Mouse (Mus musculus) limb, embryonic 12.5 days (tissue): Measurements from ENCODE around the gene Mapk3. TPM values are rescaled to one million over a fixed set of nuclear protein-coding genes. Genes with fewer than 3 reads are reported as not detected.
"Not testable (repeated sequence)": the region's sequence is repeated elsewhere in the genome, so short reads cannot be mapped to it uniquely, and the experiment has no call there.

ENCODE experiments used
- ATAC-seq: fragments of 200-750 bp; cut with Nextera tagmentation; 2 replicates; pipeline ENCODE4 v1.8.0; 2017; ENCODE audit warnings: low read depth, moderate TSS enrichment; ENCODE audit not compliant: insufficient number of reproducible peaks, insufficient read depth, low FRiP score, low TSS enrichment
- H3K27ac ChIP-seq: fragments of 300-500 bp; sonication (generic); 2 replicates; pipeline ENCODE4 v1.5.1; 2016; ENCODE audit warnings: mild to moderate bottlenecking, moderate library complexity
- H3K27me3 ChIP-seq: fragments of 300-500 bp; sonication (generic); 2 replicates; pipeline ENCODE4 v1.6.1; 2016; ENCODE audit warnings: mild to moderate bottlenecking, moderate library complexity
- H3K36me3 ChIP-seq: fragments of 300-500 bp; sonication (generic); 2 replicates; pipeline ENCODE4 v1.6.1; 2016; ENCODE audit warnings: mild to moderate bottlenecking, moderate library complexity
- H3K4me1 ChIP-seq: fragments of 300-500 bp; sonication (generic); replicated peaks from 2 replicates; pipeline ENCODE4 v1.6.1; 2016
- H3K4me2 ChIP-seq: fragments of 300-500 bp; sonication (generic); 2 replicates; pipeline ENCODE4 v1.6.1; 2016; ENCODE audit warnings: mild to moderate bottlenecking, moderate library complexity
- H3K4me3 ChIP-seq: fragments of 300-500 bp; sonication (generic); replicated peaks from 2 replicates; pipeline ENCODE4 v1.5.1; 2016; ENCODE audit warnings: mild to moderate bottlenecking
- H3K9ac ChIP-seq: fragments of 300-500 bp; sonication (generic); replicated peaks from 2 replicates; pipeline ENCODE4 v1.6.1; 2016; ENCODE audit warnings: mild to moderate bottlenecking, moderate library complexity
- H3K9me3 ChIP-seq: fragments of 300-500 bp; sonication (generic); 2 replicates; pipeline ENCODE4 v1.6.1; 2016; ENCODE audit warnings: mild to moderate bottlenecking, moderate library complexity
- whole genome bisulfite sequencing: fragments of 180-500 bp; shearing (Covaris S2); methylation state at CpG from one replicate; pipeline ENCODE4 v1.1.7; 2016; 5-methylcytosine and 5-hydroxymethylcytosine counted together
- polyA plus RNA-seq: library from polyadenylated mRNA; unstranded; fragments of >200 nt; fragmentation: Nextera tagmentation; extraction: Ambion mirVana; gene quantifications from 2 replicates; pipeline ENCODE4 v1.2.1, GENCODE M21; 2016

Gene Mapk3
- polyA plus RNA-seq = 36.4 and 38.5 TPM in 2 replicates

DNA sequence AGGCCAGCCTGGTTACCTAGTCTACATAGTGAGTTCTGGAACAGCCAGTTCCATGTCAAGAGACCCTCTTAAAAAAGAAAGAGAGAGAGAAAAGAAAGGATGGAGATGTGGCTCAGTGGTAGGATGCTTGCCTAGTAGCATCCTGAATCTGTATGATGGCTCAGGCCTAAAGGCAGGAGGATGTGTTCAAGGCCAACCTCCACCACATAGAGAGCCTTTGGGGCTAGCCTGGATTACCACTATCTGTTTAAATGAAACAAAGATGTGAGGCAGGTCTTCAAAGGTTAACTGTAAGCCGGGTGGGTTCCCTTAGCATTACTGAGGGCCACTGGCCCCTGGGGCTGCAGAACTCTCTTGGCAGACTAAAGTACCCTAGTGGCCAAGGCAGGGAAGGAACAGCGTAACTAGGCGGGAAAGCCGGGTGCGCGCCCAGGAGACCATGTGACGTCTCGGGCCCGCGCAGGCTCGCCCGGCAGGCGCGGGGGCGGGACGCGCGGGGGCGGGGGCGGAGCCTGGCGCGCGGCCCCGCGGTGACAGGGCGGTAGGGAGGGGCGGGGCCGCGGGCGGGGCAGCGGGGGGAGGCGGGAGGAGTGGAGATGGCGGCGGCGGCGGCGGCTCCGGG, at the start of gene Mapk3:
Mapk3 (plus strand) TSS at position 552 of the 622 bp plus-strand sequence.
- Histone ChIP-seq H3K4me2 (peak within 1 kb of the TSS; percentile 89), H3K27me3 (no peaks in the 10 kb centered on the region), H3K27ac (peak within 1 kb of the TSS; percentile 84), H3K36me3 (peaks cover 26% of the 10 kb centered on the region), H3K9ac (peak within 1 kb of the TSS; percentile 82), H3K4me3 (peak within 1 kb of the TSS; percentile 77), H3K9me3 (no peaks in the 10 kb centered on the region), H3K4me1 (peaks cover 18% of the 10 kb centered on the region)
- ATAC-seq = 0 out of 2 replicates have a peak, but pooled peaks have one; percentile 44
- WGBS = 0% methylated on average over 26 of the region's 38 CpGs

DNA sequence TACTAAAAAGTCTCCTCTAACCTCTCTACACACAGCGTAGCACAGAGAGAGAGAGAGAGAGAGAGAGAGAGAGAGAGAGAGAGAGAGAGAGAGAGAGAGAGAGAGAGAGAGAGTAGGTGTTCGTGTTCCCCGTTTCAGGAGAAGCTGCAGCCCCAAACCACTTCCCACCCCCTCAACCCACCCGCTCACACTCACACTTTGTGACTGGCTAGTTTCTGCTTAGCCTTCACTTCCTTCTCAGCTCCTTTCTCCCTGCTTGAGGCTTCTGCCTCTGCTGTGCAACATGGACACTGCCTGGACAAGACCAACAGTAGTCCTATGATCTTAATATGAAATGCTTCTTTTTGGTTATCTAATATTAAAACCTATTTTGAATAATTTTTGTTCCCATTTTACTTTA, 49.1 kb upstream of the Mapk3 start:
- H3K4me1 ChIP-seq = peaks cover under 1% of the 10 kb centered on the region; the same call in 1 of the 2 replicates
- H3K27me3 ChIP-seq = peaks cover 14% of the 10 kb centered on the region
- H3K4me2 ChIP-seq = no peak overlapping the region
- WGBS = 68% methylated on average over 4 of the region's 4 CpGs
- H3K27ac ChIP-seq = no peak overlapping the region
- H3K9me3 ChIP-seq = 0 out of 2 replicates have a peak, but pooled peaks cover 4% of the 10 kb centered on the region
- H3K36me3 ChIP-seq = no peaks in the 10 kb centered on the region
- ATAC-seq = no peak
- no peak overlapping the region for H3K4me3 ChIP-seq
- H3K9ac ChIP-seq = no peak overlapping the region

DNA sequence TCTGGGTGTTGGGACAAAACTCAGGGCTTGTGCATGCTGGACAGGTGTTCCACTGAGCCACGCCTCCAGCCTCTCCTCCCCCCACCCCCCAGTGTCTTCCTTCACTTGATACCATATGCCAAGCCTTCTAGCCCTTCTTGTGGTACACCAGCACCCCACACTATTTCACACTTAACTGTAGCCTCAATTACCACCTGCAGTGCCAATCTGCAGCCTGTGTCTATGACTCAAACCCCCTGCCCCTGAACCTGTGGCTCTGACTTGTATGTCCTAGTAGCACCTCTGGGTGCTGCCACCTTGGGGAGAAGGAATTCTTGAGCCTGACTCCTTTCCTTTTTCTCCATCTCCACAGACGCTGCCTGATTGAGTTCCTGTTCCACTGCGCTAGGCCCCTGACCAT, 47.5 kb upstream of the Mapk3 start:
- no peak overlapping the region for H3K27ac ChIP-seq
- no peak overlapping the region for H3K9ac ChIP-seq
- H3K4me3 ChIP-seq = no peak overlapping the region
- WGBS = 77% methylated on average over 3 of the region's 3 CpGs
- ATAC-seq = no peak
- 0 out of 2 replicates have a peak, but pooled peaks cover 4% of the 10 kb centered on the region for H3K27me3 ChIP-seq
- H3K4me2 ChIP-seq = no peak overlapping the region
- no peaks in the 10 kb centered on the region for H3K4me1 ChIP-seq
- H3K36me3 ChIP-seq = no peaks in the 10 kb centered on the region
- 0 out of 2 replicates have a peak, but pooled peaks cover 4% of the 10 kb centered on the region for H3K9me3 ChIP-seq

DNA sequence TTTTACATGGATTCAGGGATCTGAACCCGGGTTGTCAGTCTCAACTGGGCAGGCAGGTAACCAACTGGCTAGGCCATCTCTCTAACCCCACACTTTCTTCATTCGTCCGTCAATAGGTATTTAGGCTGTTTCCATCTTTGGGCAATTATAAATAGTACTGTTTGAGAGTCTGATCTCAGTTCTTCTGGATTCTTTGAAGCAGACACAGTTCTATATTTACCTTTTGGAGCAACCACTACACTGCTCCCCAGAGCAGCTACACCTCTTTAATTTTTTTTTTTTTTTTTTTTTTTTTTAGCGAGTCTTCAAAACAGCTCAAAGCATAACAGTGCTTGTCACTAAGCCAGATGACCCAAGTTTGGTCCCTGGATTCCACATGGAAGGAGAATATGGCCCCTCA, 43.7 kb upstream of the Mapk3 start:
- ATAC-seq = no peak
- Histone ChIP-seq H3K4me2 (no peak overlapping the region), H3K9ac (no peak overlapping the region), H3K9me3 (0 out of 2 replicates have a peak, but pooled peaks cover 3% of the 10 kb centered on the region), H3K36me3 (no peaks in the 10 kb centered on the region), H3K4me1 (no peaks in the 10 kb centered on the region), H3K27me3 (0 out of 2 replicates have a peak, but pooled peaks cover 4% of the 10 kb centered on the region), H3K4me3 (no peak overlapping the region), H3K27ac (no peak overlapping the region)
- 87% methylated on average over 4 of the region's 4 CpGs for WGBS

DNA sequence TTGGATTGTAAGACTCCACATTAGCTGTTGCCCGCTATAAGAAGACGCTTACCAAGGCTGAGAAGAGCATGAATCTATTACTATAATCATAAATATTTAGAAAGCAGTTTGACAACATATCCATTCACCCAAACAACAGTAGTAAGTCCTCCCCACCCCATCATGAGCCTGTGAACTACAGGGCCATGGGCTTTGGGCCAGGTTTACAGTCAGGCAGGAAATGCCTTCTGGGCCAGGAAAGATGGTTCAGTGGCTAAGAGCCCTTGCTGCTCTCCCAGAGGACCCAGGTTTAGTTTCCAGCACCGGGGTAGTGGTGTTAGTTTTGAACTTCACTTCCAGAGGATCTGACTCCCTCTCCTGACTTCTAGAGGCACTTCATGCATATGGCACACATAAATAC, 41.8 kb upstream of the Mapk3 start:
- ATAC-seq = no peak
- H3K4me2 ChIP-seq = no peak overlapping the region
- no peaks in the 10 kb centered on the region for H3K36me3 ChIP-seq
- H3K4me3 ChIP-seq = no peak overlapping the region
- H3K27ac ChIP-seq = no peak overlapping the region
- 89% methylated on average over 3 of the region's 3 CpGs for WGBS
- no peaks in the 10 kb centered on the region for H3K4me1 ChIP-seq
- no peaks in the 10 kb centered on the region for H3K27me3 ChIP-seq
- H3K9ac ChIP-seq = no peak overlapping the region
- 0 out of 2 replicates have a peak, but pooled peaks cover 3% of the 10 kb centered on the region for H3K9me3 ChIP-seq

DNA sequence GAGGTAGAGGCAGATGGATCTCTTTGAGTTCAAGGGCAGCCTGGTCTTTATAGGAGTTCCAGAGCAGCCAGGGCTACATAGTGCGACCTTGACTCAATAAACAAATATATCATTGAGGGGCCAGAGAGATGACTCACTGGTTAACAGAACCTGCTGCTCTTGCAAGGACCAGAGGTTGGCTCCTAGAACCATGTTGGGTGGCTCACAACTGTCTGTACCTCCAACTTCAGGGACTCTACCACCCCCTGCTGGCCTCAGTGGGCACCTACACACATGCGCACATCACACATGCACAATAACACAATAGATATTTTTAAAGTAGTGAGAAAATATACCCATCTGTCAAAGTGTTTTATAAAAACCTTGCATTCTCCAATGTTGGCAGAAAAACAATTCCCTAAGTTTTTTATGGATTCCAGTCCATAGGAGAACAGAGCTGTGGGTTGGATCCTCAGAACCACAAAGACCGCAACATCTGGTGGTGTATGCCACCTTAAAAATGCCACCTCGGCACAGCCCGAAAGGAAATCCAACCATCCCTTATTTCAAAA, 40.5 kb upstream of the Mapk3 start:
- H3K27ac ChIP-seq = no peak overlapping the region
- no peak overlapping the region for H3K4me2 ChIP-seq
- 0 out of 2 replicates have a peak, but pooled peaks cover 3% of the 10 kb centered on the region for H3K9me3 ChIP-seq
- 91% methylated on average over 5 of the region's 5 CpGs for WGBS
- no peaks in the 10 kb centered on the region for H3K36me3 ChIP-seq
- H3K27me3 ChIP-seq = no peaks in the 10 kb centered on the region
- H3K4me1 ChIP-seq = no peaks in the 10 kb centered on the region
- H3K9ac ChIP-seq = no peak overlapping the region
- no peak for ATAC-seq
- no peak overlapping the region for H3K4me3 ChIP-seq

DNA sequence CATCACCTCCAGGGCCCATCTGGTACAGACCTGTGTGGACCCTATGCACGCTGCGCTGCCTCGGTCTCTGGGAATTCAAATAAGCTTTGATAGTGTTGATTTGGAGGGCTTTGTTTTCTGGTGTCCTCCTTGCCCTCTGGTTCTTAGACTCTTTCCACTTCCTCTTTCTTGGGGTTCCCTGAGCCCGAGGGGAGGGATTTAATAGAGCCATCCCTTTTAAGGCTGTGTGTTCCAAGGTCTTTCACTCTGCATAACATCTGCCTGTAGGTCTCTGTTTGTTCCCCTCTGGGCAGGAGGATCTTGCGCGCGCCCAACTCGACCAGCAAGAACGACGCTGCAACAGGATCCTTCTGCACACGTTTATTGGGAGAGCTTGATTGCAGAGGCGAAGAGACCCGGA, 37.8 kb upstream of the Mapk3 start:
- no peaks in the 10 kb centered on the region for H3K36me3 ChIP-seq
- H3K27me3 ChIP-seq = no peaks in the 10 kb centered on the region
- H3K4me1 ChIP-seq = no peaks in the 10 kb centered on the region
- no peak overlapping the region for H3K9ac ChIP-seq
- no peak overlapping the region for H3K4me2 ChIP-seq
- H3K9me3 ChIP-seq = 0 out of 2 replicates have a peak, but pooled peaks cover 3% of the 10 kb centered on the region
- H3K4me3 ChIP-seq = no peak overlapping the region
- 86% methylated on average over 13 of the region's 13 CpGs for WGBS
- H3K27ac ChIP-seq = no peak overlapping the region
- no peak for ATAC-seq

DNA sequence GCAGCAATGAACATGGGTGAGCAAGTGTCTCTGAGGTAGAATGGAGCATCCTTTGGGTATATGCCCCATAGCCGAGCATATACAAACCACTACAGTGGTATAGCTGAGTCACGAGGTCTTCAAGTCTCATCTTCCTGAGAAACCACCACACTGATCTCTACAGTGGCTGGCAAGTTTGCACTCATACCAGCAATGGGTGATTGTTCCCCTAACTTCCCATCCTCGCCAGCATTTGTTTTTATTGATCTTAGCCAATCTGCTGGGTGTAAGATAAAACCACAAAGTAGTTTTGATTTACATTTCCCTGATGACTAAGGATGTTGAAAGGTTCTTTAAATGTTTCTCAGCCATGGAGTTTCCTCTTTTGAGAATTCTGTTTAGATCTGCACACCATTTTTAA, 34.3 kb upstream of the Mapk3 start:
- Histone ChIP-seq H3K4me2 (no peak overlapping the region), H3K36me3 (no peaks in the 10 kb centered on the region), H3K27me3 (no peaks in the 10 kb centered on the region), H3K4me3 (no peak overlapping the region), H3K4me1 (no peaks in the 10 kb centered on the region), H3K9me3 (no peaks in the 10 kb centered on the region), H3K27ac (no peak overlapping the region), H3K9ac (no peak overlapping the region)
- 84% methylated on average over 3 of the region's 3 CpGs for WGBS
- ATAC-seq = no peak

DNA sequence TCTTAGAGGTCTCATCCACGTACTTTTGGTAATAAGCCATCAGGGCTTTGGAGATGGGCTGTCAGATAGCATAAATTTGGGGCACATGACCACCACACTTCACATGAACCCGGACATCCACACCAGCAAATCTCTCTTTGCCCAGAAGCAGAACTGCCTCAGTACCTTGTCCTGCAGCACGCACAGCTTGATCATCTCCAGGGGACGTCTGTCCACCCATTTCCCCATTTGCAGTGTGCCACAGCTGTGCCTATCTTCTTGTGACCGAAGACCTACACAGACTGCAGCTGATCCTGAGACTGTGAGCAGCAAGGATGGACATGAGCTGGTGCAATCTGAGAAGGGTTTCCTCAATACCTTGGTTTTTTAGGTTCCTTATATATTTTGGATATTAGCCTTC, 33.7 kb upstream of the Mapk3 start:
- Histone ChIP-seq H3K4me2 (no peak overlapping the region), H3K4me3 (no peak overlapping the region), H3K9me3 (no peaks in the 10 kb centered on the region), H3K36me3 (no peaks in the 10 kb centered on the region), H3K9ac (no peak overlapping the region), H3K4me1 (no peaks in the 10 kb centered on the region), H3K27me3 (no peaks in the 10 kb centered on the region), H3K27ac (no peak overlapping the region)
- ATAC-seq = no peak
- 79% methylated on average over 5 of the region's 5 CpGs for WGBS

DNA sequence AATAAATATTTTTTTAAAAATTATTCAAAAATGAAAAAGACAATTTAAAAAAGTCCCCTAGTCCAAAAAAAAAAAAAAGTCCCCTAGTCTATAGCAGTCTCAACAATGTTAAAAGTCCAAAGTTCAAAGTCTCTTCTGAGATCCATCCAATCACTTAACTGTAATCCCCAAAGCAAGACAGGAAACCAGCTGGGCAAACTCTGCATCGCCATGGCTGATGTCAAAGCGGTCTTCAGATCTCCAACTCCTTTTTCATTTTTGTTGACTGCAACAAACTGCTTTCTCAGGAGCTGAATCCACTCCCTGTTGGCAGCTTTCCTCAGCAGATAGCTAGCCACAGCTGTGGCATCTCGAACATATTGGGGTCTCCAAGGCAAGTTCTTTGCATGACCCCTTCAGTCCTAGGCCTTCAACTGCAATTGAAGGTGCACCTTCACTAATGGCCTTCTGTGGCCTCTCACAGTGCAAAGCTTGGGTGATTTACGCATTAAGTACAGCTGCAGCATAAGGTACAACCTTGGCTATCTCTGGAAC, 29.1 kb upstream of the Mapk3 start:
- H3K9me3 ChIP-seq, H3K4me3 ChIP-seq, ATAC-seq: not testable (repeated sequence)

DNA sequence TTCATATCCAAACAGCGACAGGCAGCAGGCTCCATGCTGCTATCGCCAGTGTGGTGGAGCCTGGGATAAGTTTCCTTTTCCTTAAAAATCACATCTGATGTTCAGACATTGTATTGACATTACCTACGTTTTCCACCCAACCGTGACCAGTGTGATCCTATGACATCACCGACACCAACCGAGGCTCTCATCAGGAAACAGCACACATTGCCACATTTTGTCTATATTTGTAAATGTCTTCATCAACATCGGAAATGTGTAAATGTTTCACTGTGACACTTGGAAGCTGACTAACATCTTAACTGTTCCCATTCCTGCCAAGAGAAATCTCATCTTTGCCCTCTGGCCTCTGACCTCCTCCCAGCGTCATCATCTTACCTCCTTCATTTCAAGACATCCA, 23.3 kb upstream of the Mapk3 start:
- H3K4me3 ChIP-seq = no peak overlapping the region
- H3K9ac ChIP-seq = no peak overlapping the region
- WGBS = 85% methylated on average over 8 of the region's 8 CpGs
- no peak overlapping the region for H3K27ac ChIP-seq
- H3K9me3 ChIP-seq = no peaks in the 10 kb centered on the region
- no peak for ATAC-seq
- H3K36me3 ChIP-seq = no peaks in the 10 kb centered on the region
- no peaks in the 10 kb centered on the region; the same call in 1 of the 2 replicates for H3K4me1 ChIP-seq
- H3K27me3 ChIP-seq = no peaks in the 10 kb centered on the region
- H3K4me2 ChIP-seq = no peak overlapping the region

More for the DNA sequence above, 29.1 kb upstream of the Mapk3 start:
- H3K36me3 ChIP-seq, H3K9ac ChIP-seq, H3K27ac ChIP-seq, H3K27me3 ChIP-seq, H3K4me2 ChIP-seq, H3K4me1 ChIP-seq: not testable (repeated sequence)
- 84% methylated on average over 4 of the region's 4 CpGs for WGBS
